Mouse (Mus musculus): ENCODE results near the gene Cyp4a14. TPM values are rescaled to one million over a fixed set of nuclear protein-coding genes. Genes with fewer than 3 reads are reported as not detected.

The Cyp4a14 gene
- polyA plus RNA-seq, 1 experiment from 2014 or later: not detected

Other genes with a start within 250 kb of the Cyp4a14 start
- not detected in 2 replicates for gene Cyp4a12a, start 197.1 kb downstream of the Cyp4a14 start, polyA plus RNA-seq (2016; fragmentation: Nextera tagmentation; extraction: Ambion mirVana)
- not detected in 2 replicates for gene Cyp4a12b, start 84.5 kb downstream of the Cyp4a14 start, polyA plus RNA-seq (2016; fragmentation: Nextera tagmentation; extraction: Ambion mirVana)
- not detected in 2 replicates for gene Cyp4a30b, start 43.5 kb downstream of the Cyp4a14 start, polyA plus RNA-seq (2016; fragmentation: Nextera tagmentation; extraction: Ambion mirVana)
- not detected in 2 replicates for gene Cyp4a10, start 22.1 kb upstream of the Cyp4a14 start, polyA plus RNA-seq (2016; fragmentation: Nextera tagmentation; extraction: Ambion mirVana)
- gene Cyp4a31, start 67.5 kb upstream of the Cyp4a14 start, polyA plus RNA-seq (2016; fragmentation: Nextera tagmentation; extraction: Ambion mirVana): not detected in 2 replicates
- gene Cyp4a32, start 104.8 kb upstream of the Cyp4a14 start, polyA plus RNA-seq (2016; fragmentation: Nextera tagmentation; extraction: Ambion mirVana): not detected in 2 replicates
- 0.17 and 0.28 TPM in 2 replicates for gene Cyp4b1, start 151.6 kb upstream of the Cyp4a14 start, polyA plus RNA-seq (2016; fragmentation: Nextera tagmentation; extraction: Ambion mirVana)
- gene Efcab14, start 241.6 kb upstream of the Cyp4a14 start, polyA plus RNA-seq (2016; fragmentation: Nextera tagmentation; extraction: Ambion mirVana): 34.1 and 35.0 TPM in 2 replicates